Mouse (Mus musculus): ENCODE results near the gene Podn. TPM values are rescaled to one million over a fixed set of nuclear protein-coding genes. Genes with fewer than 3 reads are reported as not detected.

Podn gene
- polyA plus RNA-seq, 1 experiment = 48.5 TPM

DNA sequence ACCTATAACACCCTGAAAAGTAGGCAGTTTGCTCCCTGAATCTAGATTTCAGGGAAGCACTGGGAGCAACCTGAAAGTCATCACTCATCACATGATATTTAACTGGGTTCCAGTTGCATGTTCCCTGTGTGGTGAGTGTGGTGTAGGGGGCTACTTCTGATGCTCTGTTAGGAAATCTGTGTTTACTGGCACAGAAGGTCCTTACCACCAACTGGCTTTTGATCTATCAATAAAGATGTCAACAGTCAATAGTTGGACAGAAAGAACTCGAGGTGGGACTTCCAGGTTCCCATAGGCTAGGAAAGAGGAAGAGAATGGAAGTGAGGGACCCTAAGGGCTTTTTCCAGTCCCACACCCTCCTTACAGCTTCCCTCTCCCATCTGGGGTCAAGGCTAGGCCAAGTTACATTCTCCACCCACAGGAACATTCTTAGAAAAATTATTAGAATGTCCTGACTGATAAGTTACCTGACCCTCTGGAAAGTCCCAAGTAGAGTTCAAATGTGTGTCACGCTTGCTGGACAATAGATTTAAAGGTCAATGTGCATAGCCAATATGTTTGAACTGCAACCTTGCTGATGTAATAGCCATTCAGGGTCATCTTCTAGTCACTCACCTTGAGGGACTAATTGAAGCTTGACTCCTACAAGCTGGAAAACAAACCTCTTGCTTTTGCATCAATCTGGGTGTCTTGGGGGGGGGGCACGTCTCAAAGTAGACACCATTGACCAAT is 18.9 kb downstream of the Podn start:
- DNase-seq (ENCODE audit: low read depth) = no peak

DNA sequence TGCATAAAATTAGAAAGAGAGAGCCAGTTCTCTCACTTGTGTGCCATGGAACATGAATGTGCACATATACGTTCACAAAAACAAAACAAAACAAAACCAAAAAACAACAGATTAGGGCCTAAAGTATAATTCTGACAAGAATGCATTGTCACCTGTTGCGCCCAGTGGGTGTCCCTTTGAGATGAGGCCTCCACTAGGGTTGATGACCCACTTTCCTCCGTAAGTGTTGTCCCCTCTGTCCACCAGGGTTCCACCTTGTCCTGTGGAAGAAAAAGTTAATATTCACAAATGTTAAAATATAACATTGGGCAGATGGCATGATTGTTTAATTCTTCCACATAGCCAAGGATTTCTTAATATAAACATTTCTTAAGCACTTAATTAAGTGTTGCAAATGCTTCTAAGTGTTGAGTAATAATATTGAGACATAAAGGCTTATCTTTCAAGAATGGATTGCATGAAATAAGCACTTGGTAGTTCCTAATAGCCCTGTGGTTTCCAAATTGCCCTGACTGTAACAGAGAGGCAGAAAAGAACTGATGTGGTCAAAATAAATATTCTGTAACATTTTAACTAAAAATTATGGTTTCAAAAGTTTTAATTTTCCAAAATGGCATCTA is 21.9 kb downstream of the Podn start:
- no peak for DNase-seq (ENCODE audit: low read depth)

DNA sequence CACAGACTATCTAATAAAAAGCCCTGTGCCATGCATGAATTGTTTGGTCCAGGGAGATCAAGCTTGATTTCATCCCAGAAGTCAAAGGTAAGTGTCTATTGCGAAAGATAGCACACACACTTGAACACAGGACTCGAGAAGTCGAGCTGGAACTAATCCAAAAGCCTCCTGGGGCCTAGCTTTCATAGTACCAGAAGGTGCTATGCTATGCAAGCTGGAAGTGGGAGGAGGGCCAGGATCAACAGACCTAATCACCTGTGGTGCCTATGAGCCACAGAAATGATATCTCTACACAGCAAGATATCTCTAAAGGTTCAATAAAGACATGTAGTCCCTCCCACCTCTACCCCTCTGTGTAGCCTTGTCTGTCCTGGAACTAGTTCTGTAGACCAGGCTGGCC is 24.2 kb downstream of the Podn start:
- no peak for DNase-seq (ENCODE audit: low read depth)

DNA sequence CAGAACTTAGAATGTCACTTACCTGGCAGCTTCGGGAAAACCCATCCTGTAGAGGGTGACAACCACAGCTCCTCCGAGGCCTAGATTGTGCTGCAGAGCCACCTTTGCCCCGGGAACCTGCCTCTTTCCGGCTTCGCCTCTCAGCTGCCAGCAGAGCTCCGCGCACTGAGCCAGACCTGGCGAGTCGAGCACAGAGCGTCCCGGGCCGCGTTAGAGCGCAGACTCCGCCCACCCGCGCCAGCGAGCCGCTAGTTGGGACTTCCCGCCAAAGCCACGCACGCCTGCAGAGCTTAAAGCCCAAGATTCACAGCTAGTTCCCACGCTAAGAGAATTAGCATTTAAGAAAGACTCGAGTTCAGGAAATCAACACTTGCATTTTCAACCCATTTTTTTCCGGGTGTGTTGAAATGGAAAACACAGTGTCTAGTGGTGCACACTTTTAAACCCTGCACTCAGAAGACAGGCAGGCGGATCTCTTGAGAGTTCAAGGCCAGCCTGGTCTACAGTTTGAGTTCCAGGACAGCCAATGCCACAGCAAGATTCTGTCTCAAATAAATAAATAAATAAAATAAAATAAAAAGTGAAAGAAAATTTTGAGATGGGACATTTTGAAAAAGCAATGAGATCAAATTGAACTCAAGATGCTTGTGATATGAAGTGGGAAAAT is 24.9 kb downstream of the Podn start:
- no peak for DNase-seq (ENCODE audit: low read depth)

DNA sequence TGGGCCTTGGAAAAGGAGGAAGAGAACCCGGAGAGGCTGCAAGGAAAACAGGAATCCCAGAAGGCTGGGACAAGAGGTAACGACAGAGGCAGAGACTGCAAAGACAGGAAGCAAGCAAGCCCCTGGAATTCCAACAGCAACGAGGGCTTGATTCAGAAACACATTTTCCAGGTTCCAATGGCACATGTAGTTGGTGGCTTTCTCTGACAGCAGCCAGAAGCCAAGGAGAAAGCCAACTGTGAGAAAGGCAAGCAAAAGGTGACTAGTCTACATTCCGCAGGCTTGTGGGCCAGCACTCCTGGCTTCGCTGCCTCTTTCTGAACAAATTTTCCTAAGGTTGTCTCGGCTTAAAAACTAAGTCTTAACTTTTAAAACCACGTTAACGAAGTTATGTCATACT is 25.5 kb downstream of the Podn start:
- no peak for DNase-seq (ENCODE audit: low read depth)

DNA sequence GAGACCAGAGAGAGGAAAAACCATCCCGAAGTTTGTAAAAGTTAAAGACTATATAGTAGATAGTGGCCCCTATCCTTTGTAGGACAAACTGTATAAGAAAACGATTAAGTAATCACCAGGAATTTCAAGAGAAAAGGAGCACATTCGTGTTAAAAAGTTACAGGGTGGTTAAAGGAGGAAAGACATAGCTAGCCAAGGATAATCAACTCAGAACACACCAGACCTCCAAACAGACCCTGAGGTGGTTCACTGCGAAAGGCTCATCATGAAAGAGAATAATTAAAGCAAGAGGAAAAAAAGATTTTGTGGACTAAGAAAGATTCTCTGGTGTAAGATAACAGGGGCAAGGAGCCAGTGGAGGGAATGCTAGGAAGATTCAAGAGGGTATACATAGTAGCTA is 26.0 kb downstream of the Podn start:
- DNase-seq (ENCODE audit: low read depth) = no peak

DNA sequence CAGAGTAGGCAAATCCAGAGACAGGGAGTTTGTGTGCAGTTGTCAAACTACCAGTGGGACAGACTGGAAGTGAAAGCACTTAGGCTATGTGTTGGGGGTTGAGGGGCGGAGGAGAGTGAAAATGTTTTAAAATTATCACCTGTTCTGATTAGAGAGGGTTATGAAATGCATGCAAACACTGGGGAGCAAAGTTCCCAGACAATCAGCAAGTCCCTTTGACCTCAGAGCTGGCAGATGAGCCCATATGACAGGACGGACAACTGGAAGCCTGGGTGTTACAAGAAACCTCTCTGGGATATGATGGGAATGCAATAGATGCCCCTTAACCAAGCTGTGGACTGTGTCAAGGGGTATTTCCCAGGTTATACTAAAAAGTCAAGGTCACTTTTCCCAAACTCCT is 28.2 kb downstream of the Podn start:
- DNase-seq (ENCODE audit: low read depth) = no peak

DNA sequence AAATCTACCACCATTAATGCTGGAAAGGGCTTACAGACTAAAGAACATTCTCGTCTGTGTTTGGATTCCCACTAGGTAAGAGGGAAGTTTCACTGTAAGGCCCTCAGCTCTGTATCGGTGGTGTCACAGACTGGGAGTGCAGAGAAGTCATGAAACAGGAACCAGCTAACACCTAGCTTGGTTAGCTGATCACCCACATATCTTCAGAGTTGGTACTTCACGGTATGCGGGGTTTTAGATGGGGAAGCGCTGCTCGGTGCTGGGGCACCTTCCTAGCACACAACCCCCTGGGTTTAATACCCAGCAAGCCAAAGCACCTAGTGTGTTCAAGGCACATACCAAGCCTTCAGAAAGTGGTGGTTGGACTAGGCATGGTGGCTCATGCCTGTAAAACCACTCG is 29.0 kb downstream of the Podn start:
- no peak for DNase-seq (ENCODE audit: low read depth)

DNA sequence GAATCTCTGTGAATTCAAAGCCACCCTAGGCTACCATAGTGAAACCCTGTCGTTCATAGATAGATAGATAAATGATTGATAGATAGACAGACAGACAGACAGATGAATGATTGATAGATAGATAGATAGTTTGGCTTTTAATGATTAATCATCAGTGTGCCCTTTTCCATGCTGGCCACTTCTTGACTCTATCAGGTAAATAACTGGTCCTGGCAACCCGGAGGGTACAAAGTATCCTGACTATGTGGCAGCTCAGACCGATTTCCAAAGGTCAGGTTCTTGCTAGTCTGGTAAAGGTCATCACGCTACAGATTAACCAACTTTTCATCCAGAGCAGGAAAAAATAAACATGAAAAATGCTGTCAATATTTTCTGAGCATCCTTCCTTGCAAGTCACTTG is 29.7 kb downstream of the Podn start:
- DNase-seq (ENCODE audit: low read depth) = no peak

DNA sequence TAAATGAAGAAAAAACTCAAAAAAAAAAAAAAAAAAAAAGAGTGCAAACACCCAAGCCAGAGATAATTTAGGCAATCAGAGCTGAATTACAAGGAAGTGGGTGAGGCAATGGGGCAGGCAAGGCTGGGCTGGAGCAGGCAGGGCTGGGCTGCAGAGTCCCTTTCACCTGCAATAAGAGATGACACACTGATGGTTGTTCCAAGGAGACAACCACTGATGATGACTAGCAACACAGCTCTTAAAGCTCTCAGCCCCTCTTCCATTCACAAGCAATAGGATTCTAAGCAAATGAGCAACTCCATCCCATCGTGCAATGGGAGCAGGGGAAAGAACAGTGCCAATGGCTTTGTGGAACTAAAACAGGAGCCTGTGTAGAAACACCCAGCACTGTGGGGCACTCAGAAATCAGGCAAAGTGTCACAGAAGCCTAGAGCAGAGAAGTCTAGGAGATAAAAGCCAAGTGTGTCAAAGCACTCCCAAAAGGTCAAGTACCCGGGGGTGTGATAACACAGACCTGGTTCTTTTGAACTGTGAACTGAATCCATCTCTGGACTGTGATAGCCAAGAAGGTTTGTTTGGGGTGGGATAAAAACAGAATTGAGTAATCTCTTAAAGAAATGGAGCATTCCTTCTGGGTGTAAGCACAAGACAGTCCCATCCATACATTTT is 30.9 kb downstream of the Podn start:
- no peak for DNase-seq (ENCODE audit: low read depth)

DNA sequence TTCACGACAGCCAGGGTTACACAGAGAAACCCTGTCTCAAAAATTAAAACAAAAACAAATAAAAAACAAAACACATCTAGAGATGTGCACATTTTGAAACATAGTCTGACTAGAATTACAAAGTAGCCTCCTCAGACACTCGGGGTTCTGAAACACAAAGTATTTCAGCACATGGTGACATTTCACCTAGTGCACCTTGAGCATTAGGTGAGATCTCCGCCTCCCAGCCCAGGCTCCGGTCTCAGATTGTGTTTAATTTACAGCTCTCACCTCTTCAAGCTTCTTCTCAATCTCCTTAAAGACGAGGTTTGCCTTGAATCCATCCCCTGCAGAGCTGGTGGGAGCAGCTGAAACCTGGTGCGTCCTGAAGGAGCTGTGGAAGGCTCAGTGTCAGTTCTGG is 32.6 kb downstream of the Podn start:
- DNase-seq (ENCODE audit: low read depth) = no peak

DNA sequence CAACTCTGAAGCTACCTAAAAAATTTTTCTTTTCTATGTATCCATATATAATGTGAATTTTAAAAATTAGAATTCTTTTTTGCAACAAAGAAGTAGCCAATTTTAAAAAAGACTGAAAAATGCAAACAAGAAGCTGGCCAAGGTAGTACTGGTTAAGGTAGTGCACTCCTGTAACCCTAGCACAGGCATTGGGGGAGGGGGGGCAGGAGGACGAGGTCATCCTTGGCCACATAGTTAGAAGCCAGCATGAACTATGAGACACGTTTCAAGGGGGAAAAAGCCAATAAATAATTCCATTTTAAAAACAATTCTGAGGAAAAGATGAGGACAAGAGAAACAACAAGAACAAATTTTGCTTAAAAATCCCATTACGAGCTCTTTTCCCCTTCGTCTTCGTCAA is 33.7 kb downstream of the Podn start:
- DNase-seq (ENCODE audit: low read depth) = no peak

DNA sequence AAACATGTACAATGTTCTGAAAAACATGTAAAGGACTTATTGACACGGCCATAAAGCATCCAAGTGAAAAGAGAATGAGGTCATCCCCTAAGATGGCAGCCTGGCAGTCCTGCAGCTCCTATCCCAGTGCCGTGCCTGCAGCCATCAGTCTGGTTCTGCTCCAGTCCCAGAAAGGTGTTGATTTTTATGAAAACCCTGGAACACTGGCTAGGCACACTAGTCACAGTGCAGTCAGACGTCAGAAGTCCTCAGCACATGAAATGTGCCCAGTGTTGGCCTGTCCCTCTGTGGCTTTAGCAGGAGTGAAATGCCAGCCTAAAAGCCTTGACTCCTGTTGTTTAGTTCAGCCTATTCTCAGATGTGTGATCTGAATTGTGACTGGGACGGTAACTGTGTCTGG is 35.5 kb downstream of the Podn start:
- no peak for DNase-seq (ENCODE audit: low read depth)

DNA sequence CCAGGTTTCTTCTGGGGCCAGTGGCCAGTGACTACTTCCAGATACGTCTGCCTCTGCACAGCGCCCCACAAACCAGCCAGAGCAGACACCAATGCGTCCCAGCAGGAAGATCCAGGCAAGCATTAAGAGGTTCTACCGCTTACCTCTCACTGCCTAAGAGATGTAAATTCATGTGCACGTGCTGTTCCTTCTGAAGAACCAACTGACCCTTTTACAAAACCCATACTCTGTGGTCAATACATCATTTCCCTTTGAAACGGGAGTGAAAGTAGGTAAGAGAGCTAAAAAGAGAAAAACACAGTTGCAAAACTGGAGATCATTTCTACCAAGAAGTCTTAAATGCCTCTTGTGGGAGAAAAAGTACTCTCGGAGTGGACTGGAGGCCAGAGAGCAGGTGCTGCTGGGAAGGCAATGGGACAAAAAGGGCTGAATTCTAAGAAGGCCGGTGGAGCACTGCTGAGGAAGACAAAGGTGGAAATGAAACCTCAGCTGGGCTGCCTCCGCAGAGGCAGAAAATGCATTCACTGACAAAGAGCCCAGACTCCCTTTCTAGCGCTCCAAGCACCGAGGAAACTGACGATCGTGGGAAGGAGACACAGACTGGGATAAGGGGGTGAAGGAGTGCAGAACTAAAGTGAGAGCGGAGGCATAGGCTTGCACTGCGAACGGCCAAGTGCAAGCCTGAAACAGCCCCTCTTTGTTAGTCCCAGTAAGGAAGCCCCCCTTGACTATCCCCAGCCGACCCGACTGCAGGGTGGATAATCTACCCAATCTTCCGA is 36.5 kb downstream of the Podn start:
- DNase-seq (ENCODE audit: low read depth) = no peak

DNA sequence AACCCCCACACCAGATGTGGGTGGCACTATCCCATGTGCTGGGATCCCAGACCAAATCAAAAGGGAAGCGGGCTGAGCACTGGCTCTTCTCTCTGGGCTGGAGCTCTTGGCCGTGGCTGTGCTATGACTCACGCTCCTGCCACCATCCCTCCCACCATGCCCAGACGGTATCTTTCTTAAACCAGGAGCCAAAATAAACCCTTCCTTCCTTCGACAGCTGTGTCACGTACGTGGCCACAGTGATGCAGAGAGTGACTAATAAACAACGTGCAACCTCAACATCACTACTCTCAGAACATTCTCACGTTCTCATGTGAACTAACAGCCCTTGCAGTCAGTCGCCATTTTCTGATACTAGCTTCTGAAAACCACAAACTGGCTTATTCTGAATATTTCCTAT is 38.1 kb downstream of the Podn start:
- no peak for DNase-seq (ENCODE audit: low read depth)

DNA sequence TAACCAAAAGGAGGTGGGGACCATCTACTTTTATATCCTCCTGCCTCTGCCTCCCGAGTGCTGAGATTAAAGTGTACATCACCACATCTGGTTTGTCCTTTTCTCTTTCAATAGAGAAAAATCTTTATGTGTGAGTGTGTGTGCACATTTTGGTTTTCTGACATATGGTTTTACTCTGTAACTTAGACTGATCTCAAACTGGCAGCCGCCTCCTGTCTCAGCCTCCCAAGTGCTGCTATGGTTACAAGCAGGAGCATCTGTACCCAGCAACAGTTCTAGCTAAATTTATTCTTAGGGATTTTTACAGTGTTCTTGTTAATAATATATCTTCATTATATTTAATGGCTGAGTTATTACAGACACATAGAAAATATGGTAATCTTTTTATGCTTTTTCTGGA is 39.0 kb downstream of the Podn start:
- no peak for DNase-seq (ENCODE audit: low read depth)

DNA sequence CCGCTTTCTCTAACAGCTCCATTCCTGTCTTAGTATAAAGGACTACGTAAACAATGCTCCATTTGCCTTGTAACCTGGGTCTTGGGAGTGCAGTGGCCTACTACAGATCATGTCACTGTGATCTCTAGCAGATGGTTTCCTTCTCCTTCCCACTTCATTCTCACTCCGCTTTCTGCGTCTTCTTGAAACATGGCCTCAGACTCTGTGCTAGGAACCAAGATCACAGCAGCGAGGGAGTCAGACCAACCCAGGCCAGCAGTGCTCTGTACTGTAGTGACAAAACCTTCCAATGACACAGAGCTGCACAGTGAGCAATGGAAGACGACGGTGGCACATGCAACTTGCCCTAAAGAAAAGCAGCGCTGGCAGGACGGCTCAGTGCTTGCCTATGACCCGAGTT is 40.4 kb downstream of the Podn start:
- DNase-seq (ENCODE audit: low read depth) = no peak

DNA sequence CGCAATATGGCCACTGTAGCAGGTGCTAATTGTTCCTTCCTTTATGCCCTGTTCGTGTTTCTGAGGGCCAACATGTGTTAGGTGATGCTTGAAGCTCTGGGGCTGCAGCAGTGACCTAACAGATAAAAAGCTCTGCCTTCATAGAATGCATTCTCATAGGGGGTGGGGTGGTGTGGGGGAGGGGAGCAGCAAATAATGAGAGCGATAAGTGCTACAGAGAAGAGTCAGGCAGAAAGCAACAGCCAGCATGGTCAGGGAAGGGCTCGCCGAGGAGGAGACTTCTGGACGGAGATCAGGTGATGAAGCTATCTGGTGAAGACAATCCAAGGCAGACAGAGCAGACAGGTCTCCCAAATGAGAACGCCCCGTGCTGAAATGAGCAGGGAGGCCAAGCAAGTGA is 43.6 kb downstream of the Podn start:
- DNase-seq (ENCODE audit: low read depth) = no peak

DNA sequence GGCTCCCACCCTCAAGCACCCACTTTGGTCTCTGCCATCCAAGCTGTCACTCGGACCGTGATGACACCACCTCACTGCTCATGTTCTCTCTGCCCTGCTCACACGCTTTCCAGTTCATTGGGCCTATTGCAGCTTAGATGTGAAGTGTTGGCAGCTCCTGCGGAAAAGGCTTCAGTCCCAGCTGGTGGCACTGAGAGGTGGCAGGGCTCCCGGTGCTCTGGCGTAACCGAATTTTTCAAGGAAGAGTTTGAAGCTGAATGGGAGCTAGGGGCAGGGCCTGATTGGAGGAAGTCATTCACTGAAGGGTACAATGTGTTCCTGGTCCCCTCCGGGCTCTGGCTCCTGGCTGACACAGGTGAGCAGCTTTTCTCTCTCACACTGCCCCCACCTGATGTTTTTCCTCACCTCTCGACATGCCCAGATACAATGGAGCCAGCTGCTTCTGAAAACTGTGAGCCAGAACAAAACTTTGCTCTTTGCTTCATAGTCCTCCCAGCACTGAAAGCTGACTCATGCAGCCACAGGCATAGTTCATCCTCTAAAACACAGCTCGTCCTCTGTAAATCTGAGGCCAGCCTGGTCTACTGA is 44.5 kb downstream of the Podn start:
- no peak for DNase-seq (ENCODE audit: low read depth)

DNA sequence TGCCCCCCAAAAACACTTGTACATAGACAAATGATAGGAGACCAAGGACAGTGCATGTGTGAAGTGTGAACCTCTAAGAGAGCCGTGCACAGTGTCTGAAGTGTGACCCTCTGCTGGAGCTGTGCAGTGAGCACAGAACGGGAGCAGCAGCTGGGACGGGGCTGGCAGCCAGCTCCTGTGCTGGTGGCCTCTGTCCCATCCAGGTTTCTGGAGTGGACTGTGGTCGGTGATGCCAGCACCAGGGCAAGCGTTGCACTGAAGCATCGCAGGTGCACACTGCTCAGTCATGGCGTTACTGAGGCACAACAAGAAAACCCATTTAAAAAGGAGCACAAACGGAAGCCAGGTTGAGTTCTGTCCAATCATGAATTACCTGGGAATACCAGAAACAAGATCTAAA is 50.1 kb downstream of the Podn start:
- DNase-seq (ENCODE audit: low read depth) = no peak

Data from gonadal fat pad, adult 2 months (tissue).